Mouse (Mus musculus) cerebellum, adult 9-10 months (tissue): Measurements from ENCODE around the gene Gm32717.
"Not testable (repeated sequence)": the region's sequence is repeated elsewhere in the genome, so short reads cannot be mapped to it uniquely, and the experiment has no call there.

ENCODE experiments used
- DNase-seq: peaks from one replicate; pipeline ENCODE4 v3.0.0; 2022

Gm32717 gene

DNA sequence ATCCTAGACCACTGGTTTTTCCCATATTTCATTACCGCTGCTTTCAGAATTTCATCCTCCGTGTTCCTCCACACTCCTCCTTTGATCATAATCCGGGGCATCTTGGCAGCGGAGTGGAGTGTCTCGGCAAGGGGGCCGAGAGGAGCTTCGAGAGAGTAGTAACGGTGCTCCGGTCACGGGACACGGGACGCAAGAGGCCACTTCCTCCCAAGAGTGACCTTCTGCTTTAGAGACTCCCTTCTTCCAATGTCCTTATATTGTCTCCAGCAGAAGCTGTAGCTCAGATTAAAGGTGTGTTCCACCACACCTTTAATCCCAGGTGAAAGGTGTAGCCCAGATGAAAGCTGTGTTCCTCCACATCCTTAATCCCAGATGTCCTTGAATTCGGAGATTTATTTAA is at the start of gene Gm32717:
Gm32717 (minus strand) TSS at position 101 of the 400 bp plus-strand sequence.
- not testable (repeated sequence) for DNase-seq

DNA sequence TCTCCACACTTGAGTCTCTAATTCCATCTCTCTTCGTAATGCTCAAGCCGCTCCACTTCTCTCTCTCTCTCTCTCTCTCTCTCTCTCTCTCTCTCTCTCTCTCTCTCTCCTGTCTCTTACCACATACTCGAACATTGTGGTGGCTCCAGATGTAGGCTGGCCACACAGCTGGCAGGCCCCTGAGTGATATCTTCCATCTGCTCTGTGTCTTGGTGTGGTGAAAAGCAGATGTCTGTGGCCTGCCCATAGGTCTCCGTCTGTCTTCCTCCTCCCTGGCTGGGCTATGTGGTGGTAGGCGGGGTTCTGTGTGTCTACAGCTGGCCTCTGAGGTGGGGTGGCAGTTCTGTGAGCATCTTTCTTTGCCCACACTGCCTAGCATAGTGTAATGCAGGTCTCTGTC is 42.4 kb upstream of the Gm32717 start:
- DNase-seq: not testable (repeated sequence)

DNA sequence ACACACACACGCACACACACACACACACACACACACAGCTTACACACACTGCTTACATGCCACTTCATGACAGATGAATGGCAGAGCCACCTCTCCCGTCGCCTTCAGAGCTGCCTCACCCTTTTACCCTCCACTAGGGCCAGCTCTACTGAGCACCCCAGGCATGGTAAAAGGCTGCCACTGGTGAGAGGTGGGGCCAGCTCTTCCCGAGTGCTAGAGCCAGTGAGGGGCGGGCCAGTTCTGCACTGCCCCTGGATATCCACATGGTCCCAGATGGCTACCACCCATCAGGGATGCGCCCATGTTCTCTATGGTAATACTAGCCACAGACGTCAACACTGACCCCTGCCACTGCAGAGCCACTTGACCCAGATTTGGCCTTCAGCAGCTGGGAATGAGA is 42.0 kb upstream of the Gm32717 start:
- DNase-seq: not testable (repeated sequence)

DNA sequence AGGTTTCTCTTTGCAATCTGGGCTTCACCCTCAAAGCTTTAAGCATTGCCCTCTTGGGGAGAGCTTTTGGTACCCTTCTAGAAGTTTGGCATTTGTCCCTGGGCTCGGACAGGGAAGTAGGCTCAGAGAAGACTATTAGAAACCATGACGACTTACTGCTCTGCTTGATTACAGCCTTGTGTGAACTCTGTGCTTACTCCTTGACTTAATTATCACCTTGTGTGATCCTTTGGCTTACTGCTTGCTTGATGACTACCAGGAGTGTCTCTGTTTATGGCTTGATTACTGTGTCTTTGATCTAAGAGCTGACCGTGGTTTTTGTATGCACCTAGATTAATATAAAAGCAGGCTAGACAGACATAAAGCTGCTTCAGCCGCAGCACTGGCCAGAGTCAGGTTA is 37.5 kb upstream of the Gm32717 start:
- DNase-seq: not testable (repeated sequence)

DNA sequence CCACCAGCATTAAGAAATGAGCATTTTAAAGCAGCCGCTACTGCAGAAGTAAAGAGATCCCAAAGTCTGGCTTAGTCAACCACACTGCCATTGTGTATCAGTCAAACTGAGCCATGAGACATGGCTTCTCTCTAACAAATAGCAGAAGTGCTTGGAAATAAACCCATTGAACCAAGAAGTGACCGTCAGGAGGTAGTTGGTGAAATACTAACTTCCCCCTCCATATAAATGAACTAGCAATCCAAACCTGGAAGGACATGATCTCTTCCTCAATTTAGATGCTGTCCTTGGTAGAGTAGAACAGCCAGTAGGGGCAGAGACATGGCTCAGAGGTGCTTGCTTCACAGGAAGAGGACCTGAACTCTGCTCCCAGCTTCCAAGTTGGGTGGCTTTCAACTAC is 30.8 kb upstream of the Gm32717 start:
- DNase-seq: not testable (repeated sequence)

DNA sequence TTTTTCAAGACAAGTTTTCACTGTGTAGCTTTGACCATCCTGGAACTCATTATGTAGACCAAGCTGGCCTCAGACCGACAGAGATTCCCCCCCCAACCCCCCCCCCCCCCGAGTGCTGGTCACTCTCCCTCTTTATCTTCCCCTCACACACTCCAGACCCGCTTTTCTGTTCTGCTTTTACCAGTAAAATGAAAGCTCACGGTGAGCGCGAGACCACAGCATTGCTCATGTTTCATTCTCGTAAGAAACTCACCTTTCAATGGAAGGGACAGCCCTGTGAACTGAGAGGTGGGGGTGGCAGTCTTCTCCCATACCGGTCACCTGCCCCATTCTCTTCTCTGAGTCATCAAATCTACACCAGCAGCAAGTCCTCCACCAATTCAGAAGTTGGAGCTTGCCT is 28.2 kb upstream of the Gm32717 start:
- not testable (repeated sequence) for DNase-seq

DNA sequence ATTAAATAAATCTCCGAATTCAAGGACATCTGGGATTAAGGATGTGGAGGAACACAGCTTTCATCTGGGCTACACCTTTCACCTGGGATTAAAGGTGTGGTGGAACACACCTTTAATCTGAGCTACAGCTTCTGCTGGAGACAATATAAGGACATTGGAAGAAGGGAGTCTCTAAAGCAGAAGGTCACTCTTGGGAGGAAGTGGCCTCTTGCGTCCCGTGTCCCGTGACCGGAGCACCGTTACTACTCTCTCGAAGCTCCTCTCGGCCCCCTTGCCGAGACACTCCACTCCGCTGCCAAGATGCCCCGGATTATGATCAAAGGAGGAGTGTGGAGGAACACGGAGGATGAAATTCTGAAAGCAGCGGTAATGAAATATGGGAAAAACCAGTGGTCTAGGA is 17.8 kb upstream of the Gm32717 start, which contains the start of gene Gm32802:
Gm32802 (plus strand) TSS at position 301 of the 400 bp plus-strand sequence.
- not testable (repeated sequence) for DNase-seq

DNA sequence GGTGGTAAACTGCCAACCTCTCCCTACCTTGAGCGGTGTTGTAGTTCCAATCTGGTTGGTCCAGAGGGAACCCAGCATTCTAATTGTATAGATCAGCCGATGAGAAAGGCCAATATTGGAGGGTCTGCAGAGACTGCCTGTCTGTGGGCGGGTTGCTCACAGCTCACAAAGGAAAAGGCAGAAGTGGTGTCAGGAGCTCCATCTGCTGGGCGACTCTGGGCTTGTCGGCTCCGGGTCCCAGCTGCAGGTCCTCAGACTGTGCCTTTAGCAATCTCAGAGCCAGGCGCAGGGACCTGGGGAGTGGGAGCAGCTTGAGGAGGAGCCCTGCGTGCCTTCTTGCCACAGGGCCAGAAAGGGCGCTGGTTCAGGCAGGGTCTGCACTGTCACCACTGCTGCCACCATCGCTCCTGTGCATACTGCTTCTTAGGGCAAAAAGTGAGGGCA is 10.3 kb upstream of the Gm32717 start:
- DNase-seq: no peak

DNA sequence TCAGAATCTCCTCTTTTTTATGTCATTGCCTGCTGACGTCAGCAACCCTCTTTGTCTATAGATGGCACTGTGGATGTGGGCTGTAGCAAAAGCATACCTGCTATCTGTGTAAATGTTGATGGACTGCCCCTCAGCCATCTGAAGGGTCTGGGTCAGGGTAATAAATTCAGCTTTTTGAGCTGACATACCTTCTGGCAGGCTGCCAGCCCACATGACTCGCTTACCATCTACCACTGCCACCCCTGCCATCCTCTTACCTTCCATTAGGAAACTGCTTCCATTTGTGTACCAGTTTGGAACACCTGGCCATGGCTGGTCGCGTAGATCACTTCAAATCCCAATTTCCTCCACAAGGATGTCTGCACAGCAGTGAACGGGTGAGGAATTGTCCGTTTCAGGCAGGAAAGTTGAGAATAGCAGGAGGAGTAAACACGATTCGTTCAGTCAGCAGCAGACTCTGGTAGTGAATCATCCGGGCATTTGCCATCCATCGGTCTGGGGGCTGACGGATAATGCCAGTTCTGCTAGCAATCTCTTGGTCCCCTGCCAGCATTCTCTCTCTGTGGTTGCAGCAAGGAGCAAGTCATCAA is 8.5 kb upstream of the Gm32717 start:
- not testable (repeated sequence) for DNase-seq

DNA sequence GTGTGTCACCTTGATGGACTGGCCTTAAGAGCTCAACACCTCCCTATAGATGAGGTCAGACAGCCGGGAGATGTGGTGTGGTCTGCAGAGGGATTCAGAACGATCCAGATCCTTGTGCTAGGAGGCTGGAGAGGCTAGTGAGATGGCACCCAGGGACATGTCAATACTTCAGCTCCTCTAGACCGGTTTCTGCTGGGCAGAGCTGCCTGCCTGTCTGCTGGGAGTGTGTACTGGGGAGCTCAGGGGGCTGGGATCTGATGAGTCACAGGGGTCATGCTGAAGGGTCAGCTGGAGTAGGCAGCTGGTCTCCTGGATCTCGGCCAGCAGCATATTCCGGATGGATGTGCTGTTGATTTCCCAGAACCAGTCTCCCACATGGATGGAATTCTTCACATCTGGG is 8.0 kb downstream of the Gm32717 start:
- not testable (repeated sequence) for DNase-seq

DNA sequence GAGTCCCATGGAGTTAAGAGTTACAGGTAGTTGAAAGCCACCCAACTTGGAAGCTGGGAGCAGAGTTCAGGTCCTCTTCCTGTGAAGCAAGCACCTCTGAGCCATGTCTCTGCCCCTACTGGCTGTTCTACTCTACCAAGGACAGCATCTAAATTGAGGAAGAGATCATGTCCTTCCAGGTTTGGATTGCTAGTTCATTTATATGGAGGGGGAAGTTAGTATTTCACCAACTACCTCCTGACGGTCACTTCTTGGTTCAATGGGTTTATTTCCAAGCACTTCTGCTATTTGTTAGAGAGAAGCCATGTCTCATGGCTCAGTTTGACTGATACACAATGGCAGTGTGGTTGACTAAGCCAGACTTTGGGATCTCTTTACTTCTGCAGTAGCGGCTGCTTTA is 13.0 kb downstream of the Gm32717 start:
- not testable (repeated sequence) for DNase-seq

DNA sequence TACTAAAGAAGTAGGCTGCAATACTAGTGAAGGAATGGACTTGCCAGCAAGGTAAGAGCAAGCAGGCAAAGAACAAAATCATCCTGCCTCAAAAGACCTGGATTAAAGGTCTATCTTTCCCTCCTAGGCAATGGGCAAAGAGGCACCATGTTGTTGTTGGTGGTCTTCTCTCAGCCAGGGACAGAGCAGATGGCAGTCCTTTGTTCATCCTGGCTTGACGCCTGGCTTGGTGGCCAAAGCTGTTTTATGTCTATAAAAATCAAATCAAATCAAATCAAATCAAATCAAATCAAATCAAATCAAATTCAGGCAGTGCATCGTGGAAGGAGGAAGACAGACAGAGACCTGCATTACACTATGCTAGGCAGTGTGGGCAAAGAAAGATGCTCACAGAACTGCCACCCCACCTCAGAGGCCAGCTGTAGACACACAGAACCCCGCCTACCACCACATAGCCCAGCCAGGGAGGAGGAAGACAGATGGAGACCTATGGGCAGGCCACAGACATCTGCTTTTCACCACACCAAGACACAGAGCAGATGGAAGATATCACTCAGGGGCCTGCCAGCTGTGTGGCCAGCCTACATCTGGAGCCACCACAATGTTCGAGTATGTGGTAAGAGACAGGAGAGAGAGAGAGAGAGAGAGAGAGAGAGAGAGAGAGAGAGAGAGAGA is 24.7 kb downstream of the Gm32717 start:
- DNase-seq: not testable (repeated sequence)

DNA sequence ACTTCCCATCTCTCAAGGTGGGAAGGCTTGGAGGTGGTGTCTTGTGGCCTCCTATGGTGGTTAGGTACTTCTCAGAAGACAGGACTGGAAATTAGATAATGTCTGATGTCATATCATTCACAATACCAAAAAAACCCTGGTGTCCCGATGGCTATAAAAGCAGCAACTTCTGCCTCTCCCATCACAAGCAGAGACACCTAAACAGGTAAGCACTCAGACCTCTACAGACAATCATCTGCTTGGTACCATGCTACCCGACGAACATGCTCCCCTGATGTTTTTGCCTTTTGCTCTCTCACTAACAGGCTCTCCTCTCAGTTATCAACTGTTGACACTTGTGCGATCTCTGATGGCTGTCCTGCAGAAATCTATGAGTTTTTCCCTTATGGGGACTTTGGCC is 35.9 kb downstream of the Gm32717 start, which contains the start of gene Il22:
Il22 (plus strand) TSS at position 301 of the 400 bp plus-strand sequence.
- DNase-seq: no peak

DNA sequence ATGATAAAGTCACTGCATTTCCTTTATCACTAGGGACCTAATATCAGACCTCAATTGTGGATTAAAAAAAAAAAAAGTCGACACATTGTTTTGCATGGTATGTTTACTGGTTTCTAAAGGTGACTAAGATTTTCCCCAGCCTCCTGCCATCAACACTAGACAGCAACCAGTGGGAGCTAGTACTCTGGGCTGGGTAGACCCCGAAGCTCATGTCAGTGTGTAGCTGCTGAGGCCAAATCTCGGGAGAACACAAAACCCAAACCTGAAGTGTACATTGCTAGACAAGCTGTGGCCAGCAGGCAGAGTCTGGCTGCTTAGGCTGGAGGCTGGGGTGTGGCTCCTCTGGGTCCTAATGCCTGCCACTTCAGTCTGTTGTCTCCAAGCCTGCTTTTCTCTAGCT is 45.4 kb downstream of the Gm32717 start:
- DNase-seq: not testable (repeated sequence)
